Mouse (Mus musculus) forebrain, embryonic 16.5 days (tissue): Measurements from ENCODE around the gene Ttll11. TPM values are rescaled to one million over a fixed set of nuclear protein-coding genes. Genes with fewer than 3 reads are reported as not detected.

Source experiments
- ATAC-seq: fragments of 200-750 bp; cut with Nextera tagmentation; 2 replicates; pipeline ENCODE4 v1.8.0; 2017; ENCODE audit warnings: mild to moderate bottlenecking, moderate library complexity
- H3K27ac ChIP-seq: fragments of 300-500 bp; sonication (generic); 2 replicates; pipeline ENCODE4 v1.5.1; 2014; ENCODE audit warnings: low read length, control low read depth
- H3K27me3 ChIP-seq: fragments of 300-500 bp; sonication (generic); replicated peaks from 2 replicates; pipeline ENCODE4 v1.6.1; 2014; ENCODE audit warnings: low read length; ENCODE audit not compliant: control insufficient read depth, insufficient read depth
- H3K36me3 ChIP-seq: fragments of 300-500 bp; sonication (generic); 2 replicates; pipeline ENCODE4 v1.6.1; 2014; ENCODE audit not compliant: control insufficient read depth, insufficient read depth
- H3K4me1 ChIP-seq: fragments of 300-500 bp; sonication (generic); replicated peaks from 2 replicates; pipeline ENCODE4 v1.6.1; 2014; ENCODE audit warnings: low read length; ENCODE audit not compliant: control insufficient read depth, insufficient read depth
- H3K4me2 ChIP-seq: fragments of 300-500 bp; sonication (generic); 2 replicates; pipeline ENCODE4 v1.6.1; 2014; ENCODE audit warnings: mild to moderate bottlenecking, low read length, control low read depth
- H3K4me3 ChIP-seq: fragments of 300-500 bp; sonication (generic); replicated peaks from 2 replicates; pipeline ENCODE4 v1.5.1; 2014; ENCODE audit warnings: mild to moderate bottlenecking, low read length, control low read depth
- H3K9ac ChIP-seq: fragments of 300-500 bp; sonication (generic); replicated peaks from 2 replicates; pipeline ENCODE4 v1.6.1; 2014; ENCODE audit warnings: low read depth, low read length, control low read depth
- H3K9me3 ChIP-seq: fragments of 300-500 bp; sonication (generic); 2 replicates; pipeline ENCODE4 v1.6.1; 2016; ENCODE audit warnings: low read length; ENCODE audit not compliant: control insufficient read depth
- WGBS: fragments of 180-500 bp; shearing (Covaris S2); extraction: QIAGEN DNeasy Blood & Tissue Kit; methylation state at CpG from one replicate; pipeline ENCODE4 v1.1.7; 2014; 5-methylcytosine and 5-hydroxymethylcytosine counted together
- polyA plus RNA-seq: library from polyadenylated mRNA; unstranded; fragments of >200 nt; fragmentation: Nextera tagmentation; extraction: Ambion mirVana; gene quantifications from 2 replicates; pipeline ENCODE4 v1.2.1, GENCODE M21; 2015

The Ttll11 gene
- 2.5 and 3.2 TPM in 2 replicates for polyA plus RNA-seq

DNA sequence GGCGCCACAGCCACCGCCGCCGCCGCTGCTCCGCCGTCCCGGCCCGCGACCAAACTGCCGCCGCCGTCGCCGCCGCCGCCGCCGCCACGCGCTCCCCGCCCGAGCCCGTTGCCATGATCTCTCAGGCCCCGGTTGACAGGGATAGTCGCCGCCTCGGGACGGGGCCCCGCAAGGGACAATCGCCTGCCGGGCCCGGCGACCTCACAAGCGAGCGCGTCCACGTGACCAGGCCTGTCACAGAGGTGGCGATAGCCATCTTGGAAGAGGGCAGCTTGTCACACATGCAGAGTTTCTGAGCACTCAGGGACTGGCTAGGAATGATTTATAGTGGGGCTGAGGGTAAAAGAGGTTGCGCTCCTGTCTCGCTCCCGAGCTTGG, at the start of gene Ttll11:
Gene Ttll11, minus strand, starts transcription at position 270 of the 378 bp plus-strand sequence.
- H3K9me3 ChIP-seq, result no peaks in the 10 kb centered on the region
- no peaks in the 10 kb centered on the region for H3K27me3 ChIP-seq
- peak; percentile 91 for ATAC-seq
- peaks cover 21% of the 10 kb centered on the region for H3K4me1 ChIP-seq
- peak within 1 kb of the TSS; percentile 79 for H3K4me3 ChIP-seq
- peak within 1 kb of the TSS; percentile 59 for H3K27ac ChIP-seq
- 0% methylated on average over 41 of the region's 42 CpGs for WGBS
- H3K36me3 ChIP-seq, result no peaks in the 10 kb centered on the region
- peak within 1 kb of the TSS; percentile 75 for H3K9ac ChIP-seq
- peak within 1 kb of the TSS; percentile 98 for H3K4me2 ChIP-seq

DNA sequence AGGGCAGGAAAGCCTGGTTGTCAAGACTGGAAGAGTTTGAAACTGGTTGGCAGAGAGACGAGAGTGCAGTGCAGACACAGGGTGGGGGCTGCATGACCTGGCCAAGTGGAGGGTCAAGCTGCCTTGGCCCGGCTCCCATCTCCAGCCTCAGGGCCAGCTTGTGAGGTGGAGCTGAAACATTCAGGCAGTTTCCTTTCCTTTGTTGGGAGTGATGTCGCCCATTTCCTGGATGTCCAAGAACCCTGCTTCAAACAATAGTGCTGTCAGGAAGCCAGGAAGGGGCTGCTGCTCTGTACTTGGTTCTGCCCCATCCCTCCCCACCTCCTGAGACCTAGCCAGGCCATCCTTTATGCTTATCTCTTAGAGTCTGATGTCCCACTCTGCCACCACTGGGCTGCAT, 43.6 kb upstream of the Ttll11 start:
- 74% methylated on average over 3 of the region's 3 CpGs for WGBS
- no peaks in the 10 kb centered on the region for H3K27me3 ChIP-seq
- H3K4me1 ChIP-seq, result peaks cover 9% of the 10 kb centered on the region; the same call in 1 of the 2 replicates
- no peak overlapping the region for H3K4me2 ChIP-seq
- H3K36me3 ChIP-seq, result no peaks in the 10 kb centered on the region
- H3K9me3 ChIP-seq, result no peaks in the 10 kb centered on the region
- H3K4me3 ChIP-seq, result no peak overlapping the region
- H3K27ac ChIP-seq, result no peak overlapping the region
- H3K9ac ChIP-seq, result no peak overlapping the region
- no peak for ATAC-seq

DNA sequence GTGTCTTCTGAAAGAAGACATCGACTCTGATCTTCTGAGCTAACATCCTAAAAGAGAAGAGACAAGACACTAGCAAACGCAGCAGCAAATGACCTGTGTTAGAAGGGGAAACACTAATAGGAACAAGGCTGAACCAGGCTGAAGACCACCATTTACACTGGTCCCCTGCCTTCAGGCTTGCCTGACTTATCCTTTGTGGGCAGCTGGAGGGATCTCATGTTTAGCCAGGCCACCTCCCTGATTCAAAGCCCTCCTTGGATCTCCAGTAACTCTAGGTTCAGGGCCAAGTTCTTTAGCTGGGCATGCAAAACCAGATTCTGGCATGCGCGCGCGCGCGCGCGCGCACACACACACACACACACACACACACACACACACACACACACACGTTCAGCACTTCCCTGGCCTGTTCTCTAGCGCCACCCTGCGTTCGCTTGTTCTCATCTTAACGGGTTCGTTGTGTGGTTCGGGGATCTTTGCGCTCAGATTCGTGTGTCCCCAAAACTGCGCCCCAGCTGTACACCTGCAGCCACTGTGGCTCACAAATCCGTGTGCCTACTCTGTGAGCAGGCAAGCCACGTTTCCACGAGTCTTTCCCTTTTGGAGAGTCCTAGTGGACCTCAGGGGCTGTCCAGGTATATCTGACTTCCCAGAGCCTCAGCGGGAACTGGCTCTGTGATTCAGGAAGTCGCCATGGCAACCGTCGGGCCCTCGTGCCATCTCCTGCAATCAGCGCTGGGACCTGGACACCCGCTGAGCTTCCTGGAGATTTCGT, 41.9 kb upstream of the Ttll11 start:
- H3K27ac ChIP-seq, result no peak overlapping the region; the same call in 1 of the 2 replicates
- H3K36me3 ChIP-seq, result no peaks in the 10 kb centered on the region
- H3K9ac ChIP-seq, result peak overlapping the region; percentile 46
- H3K9me3 ChIP-seq, result no peaks in the 10 kb centered on the region
- peak overlapping the region; percentile 55 for H3K4me2 ChIP-seq
- no peaks in the 10 kb centered on the region for H3K27me3 ChIP-seq
- peaks cover 9% of the 10 kb centered on the region; the same call in 1 of the 2 replicates for H3K4me1 ChIP-seq
- H3K4me3 ChIP-seq, result peak overlapping the region; percentile 35
- ATAC-seq, result peak; percentile 77
- WGBS, result 6% methylated on average over 26 of the region's 32 CpGs

DNA sequence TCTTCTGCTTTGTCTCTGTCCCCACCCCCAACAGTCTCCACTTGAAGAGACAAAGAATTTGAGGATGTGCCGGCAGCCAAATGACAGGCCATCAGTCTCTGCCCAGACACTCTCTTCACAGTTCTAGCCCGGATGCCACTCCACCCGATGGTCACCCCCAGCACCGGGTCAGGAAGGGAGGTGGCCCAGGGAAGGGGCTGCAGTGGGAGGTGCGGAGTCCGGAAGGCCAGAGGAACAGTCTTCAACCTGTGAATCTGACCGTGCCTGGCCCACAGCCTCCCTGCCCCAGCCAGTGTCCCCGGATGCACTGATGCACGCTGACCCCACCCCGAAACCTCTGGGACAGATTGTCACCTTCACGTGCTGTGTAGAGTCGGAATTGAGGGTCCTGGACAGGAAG, 33.3 kb upstream of the Ttll11 start:
- WGBS, result 69% methylated on average over 12 of the region's 12 CpGs
- no peaks in the 10 kb centered on the region for H3K36me3 ChIP-seq
- no peaks in the 10 kb centered on the region for H3K9me3 ChIP-seq
- H3K9ac ChIP-seq, result no peak overlapping the region
- no peak overlapping the region for H3K4me3 ChIP-seq
- no peak for ATAC-seq
- H3K4me1 ChIP-seq, result peaks cover 14% of the 10 kb centered on the region
- no peaks in the 10 kb centered on the region for H3K27me3 ChIP-seq
- H3K27ac ChIP-seq, result peak overlapping the region; percentile 7; the same call in 1 of the 2 replicates
- no peak overlapping the region for H3K4me2 ChIP-seq

DNA sequence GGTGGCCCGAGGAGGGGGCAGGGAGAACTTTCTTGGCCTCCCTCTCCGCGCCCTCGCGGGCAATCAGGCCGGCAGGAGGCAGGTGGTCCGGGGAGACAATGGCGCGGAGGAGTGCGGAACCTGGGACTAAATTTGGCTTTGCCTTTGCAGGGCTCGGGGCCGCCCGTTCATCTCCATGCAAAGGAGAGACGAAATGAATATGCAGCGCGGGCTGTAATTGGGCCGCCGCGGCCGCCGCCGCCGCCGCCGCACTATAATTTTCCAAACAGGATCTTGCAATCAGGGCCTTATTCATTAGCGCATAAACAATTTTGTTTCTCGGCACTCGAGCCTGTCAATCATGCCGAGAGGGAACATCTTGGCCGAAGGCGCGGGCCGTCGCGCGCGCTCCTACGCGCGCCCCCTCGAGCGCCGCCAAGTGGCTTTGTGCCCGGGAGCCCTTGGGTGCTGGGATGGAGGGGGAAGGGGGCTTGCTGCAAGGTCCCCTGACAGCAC, 31.7 kb upstream of the Ttll11 start:
- H3K27me3 ChIP-seq, result no peaks in the 10 kb centered on the region

DNA sequence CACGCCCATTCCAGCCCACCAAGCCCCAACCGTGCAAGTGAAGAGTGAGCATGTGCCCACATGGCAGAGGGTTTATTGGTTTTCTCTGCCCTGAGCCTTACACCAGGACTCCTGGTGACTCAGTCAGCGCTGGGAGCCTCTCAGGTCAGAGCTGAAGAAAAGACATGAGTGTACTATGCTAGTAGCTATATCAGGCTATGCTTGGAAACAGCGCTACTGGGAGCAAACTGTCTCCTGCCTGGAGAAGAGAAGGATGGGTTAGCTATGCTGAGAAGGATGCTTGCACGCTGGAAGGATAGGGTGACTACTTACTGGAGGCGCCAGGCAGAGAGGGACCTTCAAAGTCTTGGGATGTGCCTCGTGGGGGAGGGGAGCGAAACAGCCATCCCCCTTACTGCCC, 30.9 kb upstream of the Ttll11 start:
- Histone ChIP-seq H3K36me3 (no peaks in the 10 kb centered on the region), H3K9me3 (no peaks in the 10 kb centered on the region), H3K4me3 (no peak overlapping the region), H3K27me3 (no peaks in the 10 kb centered on the region), H3K9ac (no peak overlapping the region), H3K4me1 (peaks cover 14% of the 10 kb centered on the region), H3K27ac (peak overlapping the region; percentile 84), H3K4me2 (peak overlapping the region; percentile 89; the same call in 1 of the 2 replicates)
- 48% methylated on average over 8 of the region's 8 CpGs for WGBS
- ATAC-seq, result peak; percentile 21

More for the DNA sequence above, 31.7 kb upstream of the Ttll11 start:
- Histone ChIP-seq H3K36me3 (no peaks in the 10 kb centered on the region), H3K9me3 (no peaks in the 10 kb centered on the region), H3K4me2 (peak overlapping the region; percentile 89), H3K27ac (peak overlapping the region; percentile 84), H3K9ac (peak overlapping the region; percentile 70), H3K4me3 (peak overlapping the region; percentile 53), H3K4me1 (peaks cover 14% of the 10 kb centered on the region)
- WGBS, result under 1% methylated on average over 44 of the region's 44 CpGs
- ATAC-seq, result peak; percentile 70

DNA sequence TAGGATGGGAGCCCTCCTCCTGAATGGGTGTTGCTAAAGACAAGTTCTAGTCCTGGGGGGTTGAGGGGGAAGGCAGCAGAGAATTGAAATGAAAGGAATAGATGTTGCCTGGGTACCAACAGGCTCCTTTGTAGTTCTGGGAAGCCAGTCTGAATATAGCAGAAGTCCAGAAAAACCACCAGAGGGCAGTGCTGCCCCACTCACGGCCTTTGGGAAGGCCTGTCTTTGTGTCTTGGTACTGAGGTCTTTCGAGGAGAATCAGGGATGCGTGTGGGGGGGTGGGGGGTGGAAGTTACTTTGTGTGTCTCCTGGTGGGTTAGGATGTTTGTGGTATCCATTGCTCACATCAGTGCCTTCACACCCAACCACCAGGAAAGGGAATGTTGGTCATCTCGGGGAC, 29.7 kb upstream of the Ttll11 start:
- 18% methylated on average over 4 of the region's 4 CpGs for WGBS
- peaks cover 14% of the 10 kb centered on the region for H3K4me1 ChIP-seq
- peak; percentile 48 for ATAC-seq
- no peak overlapping the region for H3K4me2 ChIP-seq
- no peaks in the 10 kb centered on the region for H3K9me3 ChIP-seq
- H3K9ac ChIP-seq, result no peak overlapping the region
- no peak overlapping the region for H3K27ac ChIP-seq
- no peaks in the 10 kb centered on the region for H3K36me3 ChIP-seq
- no peak overlapping the region for H3K4me3 ChIP-seq
- H3K27me3 ChIP-seq, result no peaks in the 10 kb centered on the region

DNA sequence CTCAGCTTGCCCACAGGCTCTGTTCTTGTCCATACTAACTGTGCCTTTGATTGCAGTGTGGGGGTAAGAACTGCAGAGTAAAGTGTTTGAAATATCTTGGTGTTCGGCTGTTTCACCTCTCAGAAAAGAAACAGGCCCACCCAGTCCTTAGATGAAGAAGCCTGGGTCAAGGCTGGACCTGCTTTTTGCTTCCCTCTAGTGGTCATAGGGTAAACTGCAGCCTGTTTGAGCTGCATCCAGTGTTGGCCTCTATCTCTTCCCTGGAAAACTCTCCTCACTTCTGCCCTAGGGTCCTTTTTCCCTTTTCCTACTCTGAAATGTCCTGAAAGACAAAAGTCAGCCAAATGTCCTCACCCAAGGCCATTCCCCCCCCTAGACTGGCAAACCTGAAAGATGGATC, 28.4 kb upstream of the Ttll11 start:
- peaks cover 14% of the 10 kb centered on the region for H3K4me1 ChIP-seq
- H3K27ac ChIP-seq, result no peak overlapping the region
- H3K27me3 ChIP-seq, result no peaks in the 10 kb centered on the region
- no peak for ATAC-seq
- H3K9me3 ChIP-seq, result no peaks in the 10 kb centered on the region
- no peaks in the 10 kb centered on the region for H3K36me3 ChIP-seq
- 18% methylated on average over 1 of the region's 1 CpGs for WGBS
- H3K9ac ChIP-seq, result no peak overlapping the region
- no peak overlapping the region for H3K4me2 ChIP-seq
- H3K4me3 ChIP-seq, result no peak overlapping the region

DNA sequence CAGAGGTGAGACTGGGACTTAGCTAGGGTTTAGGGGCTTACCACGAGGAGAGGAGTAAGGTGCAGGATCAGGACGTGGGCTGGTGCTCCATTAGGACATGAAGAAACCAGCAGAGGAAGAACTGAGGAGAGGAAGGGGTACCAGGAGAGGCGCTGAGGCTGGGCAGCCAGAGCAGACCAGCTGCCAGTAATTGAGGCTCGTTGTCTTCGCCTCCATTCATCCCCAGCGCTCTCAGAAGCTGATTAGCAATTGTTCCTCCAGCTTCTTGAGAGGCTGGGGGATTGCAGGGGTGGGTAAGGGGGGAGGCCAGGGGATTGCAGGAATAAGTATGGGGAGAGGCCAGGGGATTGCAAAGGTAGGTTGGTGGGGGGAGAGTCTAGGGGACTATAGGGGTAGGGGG, 22.5 kb upstream of the Ttll11 start:
- Histone ChIP-seq H3K9me3 (no peaks in the 10 kb centered on the region), H3K36me3 (no peaks in the 10 kb centered on the region), H3K4me2 (no peak overlapping the region), H3K9ac (no peak overlapping the region), H3K4me1 (no peaks in the 10 kb centered on the region), H3K27me3 (no peaks in the 10 kb centered on the region), H3K27ac (peak overlapping the region; percentile 63), H3K4me3 (no peak overlapping the region)
- WGBS, result 13% methylated on average over 6 of the region's 6 CpGs
- peak; percentile 61; the same call in 1 of the 2 replicates for ATAC-seq
